Mouse (Mus musculus) cerebellum, adult (tissue): ENCODE measurements around the gene Dlgap5.

Experiments used
- ATAC-seq: cut with Nextera tagmentation; 2 replicates; pipeline ENCODE4 v1.9.2; 2017; ENCODE audit warnings: mild to moderate bottlenecking, moderate library complexity, mixed read lengths; ENCODE audit not compliant: insufficient number of reproducible peaks, low FRiP score, low TSS enrichment

The Dlgap5 gene

DNA sequence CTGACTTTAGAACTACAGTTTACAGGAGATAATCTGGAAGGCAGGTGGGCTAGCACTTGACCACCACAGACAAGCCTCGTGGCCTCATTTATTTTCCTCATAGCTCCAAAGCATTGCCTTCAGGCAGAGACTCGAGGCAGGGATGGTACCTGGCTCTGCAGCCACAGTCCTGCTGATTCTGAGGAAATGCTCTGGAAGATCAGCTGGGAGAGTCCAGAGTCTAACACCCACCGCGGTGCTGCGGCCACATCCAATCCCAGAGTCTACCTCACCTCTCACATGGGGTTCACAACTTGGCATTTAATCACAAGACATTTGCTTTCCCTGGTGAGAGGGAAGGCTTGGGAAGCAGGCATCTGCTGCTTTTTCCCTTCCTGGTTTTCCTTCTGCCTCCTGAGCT, 63.3 kb downstream of the Dlgap5 start:
- no peak for ATAC-seq

DNA sequence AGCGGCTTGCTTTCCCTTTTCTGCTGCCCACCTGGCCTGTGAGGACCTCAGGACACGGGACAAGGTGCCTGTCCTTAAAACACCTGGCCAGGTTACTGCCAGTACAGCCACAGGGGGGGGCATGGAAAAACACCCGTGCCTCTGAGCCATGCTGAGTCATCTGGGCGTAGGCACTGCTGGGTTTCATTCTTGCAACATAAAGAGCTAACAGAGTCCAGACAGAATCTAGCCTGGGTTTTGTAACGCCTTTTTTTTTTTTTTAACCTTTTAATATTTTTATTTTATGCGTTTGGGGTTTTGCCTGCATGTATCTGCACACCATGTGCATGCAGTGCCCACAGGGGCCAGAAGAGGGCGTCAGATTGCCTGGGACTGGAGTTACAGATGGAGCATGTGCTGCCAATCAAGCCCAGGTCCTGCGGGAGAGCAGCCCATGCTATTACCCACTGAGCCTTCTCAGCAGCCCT, 64.1 kb downstream of the Dlgap5 start:
- no peak for ATAC-seq

DNA sequence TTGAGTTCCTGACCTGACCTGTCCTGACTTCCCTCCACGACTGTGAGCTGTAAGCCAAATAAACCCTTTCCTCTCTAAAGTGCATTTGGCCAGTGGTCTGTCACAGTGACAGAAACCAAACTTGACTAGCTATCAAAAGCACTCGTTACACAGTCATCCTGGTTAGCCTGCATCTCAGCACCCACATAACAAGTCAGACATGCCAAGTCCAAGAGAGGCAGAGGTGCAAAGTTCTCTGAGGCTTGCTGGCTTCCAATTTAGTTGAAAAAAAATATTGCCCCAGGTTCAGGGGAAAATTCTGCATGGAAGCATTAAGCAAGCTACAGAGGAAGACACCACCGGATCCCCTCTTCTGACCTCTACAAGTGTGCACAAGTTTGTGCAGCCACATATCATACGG, 65.0 kb downstream of the Dlgap5 start:
- ATAC-seq: no peak

DNA sequence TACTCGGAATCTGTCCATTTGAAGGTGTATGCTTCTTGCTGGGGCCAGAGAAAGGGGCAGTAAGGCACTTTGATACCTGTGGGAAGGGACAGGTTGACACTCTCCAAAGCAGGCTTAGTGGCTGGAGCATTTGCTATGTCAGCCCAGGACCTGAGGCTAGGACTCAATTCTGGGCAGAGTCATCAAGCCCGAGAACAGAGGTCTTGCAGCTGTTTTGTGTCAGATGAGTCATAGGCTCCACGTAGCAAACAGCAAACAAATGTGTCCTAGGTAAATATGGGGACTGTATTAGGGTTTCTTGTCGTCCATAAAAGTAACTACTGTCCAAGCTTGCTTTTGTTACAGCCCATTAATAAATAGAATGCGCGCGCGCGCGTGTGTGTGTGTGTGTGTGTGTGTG, 65.9 kb downstream of the Dlgap5 start:
- ATAC-seq: no peak

DNA sequence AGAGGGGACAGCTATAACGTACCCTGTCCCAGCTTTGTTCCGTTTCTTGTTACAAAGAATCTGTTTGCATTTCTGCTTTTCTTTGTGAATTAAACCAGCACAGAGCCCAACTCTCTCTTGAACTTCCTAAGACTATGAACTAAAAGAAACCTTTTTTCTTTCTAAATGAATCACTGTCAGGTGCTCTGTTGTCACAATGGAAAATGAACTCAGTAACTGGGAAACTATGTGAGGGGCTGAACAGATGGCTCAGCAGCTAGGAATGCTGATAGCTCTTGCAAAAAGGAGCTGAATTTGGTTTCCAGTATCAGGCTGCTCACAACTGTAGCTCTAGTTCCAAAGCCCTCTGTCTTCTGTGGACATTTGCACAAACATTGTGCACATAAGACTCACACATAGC, 67.2 kb downstream of the Dlgap5 start:
- no peak for ATAC-seq

DNA sequence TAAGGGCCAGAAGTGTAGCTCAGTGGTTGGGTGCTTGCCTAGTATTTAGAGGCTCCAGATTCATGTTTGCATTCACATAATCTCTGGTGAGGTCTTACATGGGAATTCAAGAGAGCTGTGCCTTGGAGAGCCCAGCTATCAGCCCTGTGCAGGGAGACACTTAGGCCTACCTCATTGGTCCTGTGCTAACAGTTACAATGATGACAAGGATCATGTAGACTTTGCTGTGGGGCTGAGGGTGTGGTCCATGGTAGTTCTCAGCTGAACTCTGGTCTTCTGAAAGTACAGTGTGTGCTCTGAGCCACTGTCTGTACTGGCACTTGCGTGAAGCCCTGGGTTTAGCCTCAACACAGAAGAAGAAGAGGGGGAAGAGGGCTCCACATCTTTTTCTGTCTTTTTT, 71.5 kb downstream of the Dlgap5 start:
- no peak for ATAC-seq

DNA sequence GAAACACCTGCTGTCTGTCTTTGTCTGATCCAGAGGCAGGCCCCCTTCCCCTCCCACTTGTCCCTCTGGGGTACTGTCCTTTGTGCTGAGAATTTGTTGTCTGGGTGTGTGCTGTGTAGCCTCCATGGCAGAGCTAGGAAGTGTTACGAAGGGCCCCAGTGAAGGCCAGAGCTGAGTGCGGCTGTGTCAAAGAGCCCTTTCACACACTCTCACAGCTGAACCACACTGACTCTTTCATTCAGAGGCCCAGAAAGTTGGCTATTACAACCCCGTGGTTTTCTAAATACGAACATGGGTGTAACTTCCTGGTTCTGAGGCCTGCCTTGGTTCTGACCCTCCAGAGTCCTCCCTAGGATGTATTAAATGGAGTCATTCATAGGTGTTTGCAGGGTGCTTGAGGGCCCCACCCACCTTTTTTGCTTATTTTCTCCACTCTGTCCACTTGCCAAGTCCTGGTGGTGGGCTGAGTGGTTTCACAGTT, 76.4 kb downstream of the Dlgap5 start:
- no peak for ATAC-seq

DNA sequence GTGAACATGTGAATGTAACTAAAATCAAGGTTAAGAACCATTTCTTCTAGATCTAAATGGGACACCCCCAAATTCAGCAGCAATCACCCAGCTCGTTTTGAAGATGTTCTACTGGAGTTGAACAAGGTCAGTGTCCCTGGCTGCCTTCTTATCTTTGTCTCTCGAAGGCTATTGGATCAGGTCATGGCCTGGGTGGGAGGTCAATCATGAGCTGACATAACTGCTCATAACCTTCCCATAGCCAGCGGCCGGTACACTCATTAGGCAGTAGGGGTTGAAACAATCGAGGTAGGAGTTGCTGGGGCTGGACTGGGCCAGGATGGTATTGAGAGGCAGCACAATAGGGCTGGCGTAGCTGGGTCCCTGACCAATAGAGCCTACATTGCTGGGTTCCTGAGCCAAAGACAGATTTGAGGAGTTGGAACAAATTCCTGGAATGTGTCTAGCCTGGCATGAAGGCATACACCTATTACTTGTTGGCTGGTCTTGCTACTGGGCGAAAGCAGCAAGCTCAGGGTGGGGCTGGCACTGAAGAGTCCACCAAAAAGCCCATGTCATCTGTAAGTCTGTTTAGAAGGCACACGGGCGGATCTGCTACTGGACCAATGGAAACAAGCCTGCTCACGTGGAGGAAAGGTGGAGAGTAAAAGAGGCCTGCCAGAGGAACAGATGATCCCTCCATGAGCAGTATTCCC, 77.8 kb downstream of the Dlgap5 start:
- ATAC-seq: no peak
